Comparison of ENCODE assay signal across 8 mouse cellular contexts in genomic region chr11:117101351-117101921, GRCm38 (mm10). TPM values are rescaled to one million over a fixed set of nuclear protein-coding genes. Genes with fewer than 3 reads are reported as not detected.
DNase-seq lines count a peak whose midpoint lies in the region; ATAC-seq and TF ChIP-seq lines count a peak whose summit lies in the region.

No protein-coding gene starts in this region.

- no peaks in the 10 kb centered on the region for H3K36me3 ChIP-seq in testis, adult 2 months (ENCODE audit: control insufficient read depth, insufficient read depth, low read length)
- no peaks in the 10 kb centered on the region for H3K36me3 ChIP-seq in heart, embryonic 15.5 days
- H3K36me3 ChIP-seq in lung, embryonic 15.5 days = no peaks in the 10 kb centered on the region

- H3K27me3 ChIP-seq in testis, adult 2 months (ENCODE audit: control insufficient read depth, insufficient read depth, low read length) = no peaks in the 10 kb centered on the region
- no peaks in the 10 kb centered on the region for H3K27me3 ChIP-seq in heart, embryonic 15.5 days
- no peaks in the 10 kb centered on the region for H3K27me3 ChIP-seq in lung, embryonic 15.5 days

- no peak overlapping the region for H3K4me3 ChIP-seq in testis, adult 2 months (ENCODE audit: control insufficient read depth, low read depth, low read length)
- H3K4me3 ChIP-seq in heart, embryonic 15.5 days = no peak overlapping the region
- no peak overlapping the region for H3K4me3 ChIP-seq in lung, embryonic 15.5 days

- TF ChIP-seq POLR2A in testis, adult 2 months (IDR thresholded peaks at IDR 0.05; ENCODE audit: control insufficient read depth, low read depth, low read length) = no peak

- DNase-seq in testis, postnatal 14 days (ENCODE audit: low spot score) = no peak
- DNase-seq in thymus, postnatal 0 days (ENCODE audit: low spot score) = no peak
- no peak for DNase-seq in spleen, postnatal 4 days (ENCODE audit: low spot score in 2 of 2)
- DNase-seq in adipocyte (ENCODE audit: low spot score) = no peak

- H3K9me3 ChIP-seq in heart, embryonic 15.5 days (replicated peaks) = no peaks in the 10 kb centered on the region
- H3K9me3 ChIP-seq in lung, embryonic 15.5 days = no peaks in the 10 kb centered on the region

- TF ChIP-seq CTCF in testis, adult 2 months (IDR thresholded peaks at IDR 0.05; ENCODE audit: control insufficient read depth, insufficient read depth, insufficient replicate concordance, low read depth, low read length) = no peak

- H3K9ac ChIP-seq in heart, embryonic 15.5 days = no peak overlapping the region
- no peak overlapping the region for H3K9ac ChIP-seq in lung, embryonic 15.5 days

- WGBS in heart, embryonic 15.5 days = 29% methylated on average over 8 of the region's 8 CpGs
- WGBS in lung, embryonic 15.5 days = 64% methylated on average over 8 of the region's 8 CpGs

- H3K4me2 ChIP-seq in heart, embryonic 15.5 days = no peak overlapping the region; the same call in 1 of the 2 replicates
- no peak overlapping the region for H3K4me2 ChIP-seq in lung, embryonic 15.5 days

- H3K27ac ChIP-seq in testis, adult 2 months (ENCODE audit: control insufficient read depth, insufficient read depth, low read depth, low read length) = peak overlapping the region; percentile 34; the same call in 1 of the 2 replicates
- peak overlapping the region; percentile 90 for H3K27ac ChIP-seq in heart, embryonic 15.5 days
- H3K27ac ChIP-seq in lung, embryonic 15.5 days = peak overlapping the region; percentile 88

- peaks cover 5% of the 10 kb centered on the region for H3K4me1 ChIP-seq in testis, adult 2 months (ENCODE audit: control insufficient read depth, insufficient read depth, low read length)
- peaks cover 56% of the 10 kb centered on the region for H3K4me1 ChIP-seq in heart, embryonic 15.5 days (replicated peaks)
- H3K4me1 ChIP-seq in lung, embryonic 15.5 days = peaks cover 38% of the 10 kb centered on the region

- ATAC-seq in heart, embryonic 15.5 days (replicated peaks; ENCODE audit: insufficient number of reproducible peaks, insufficient read depth, low FRiP score, low read depth) = peak; percentile 76
- ATAC-seq in lung, embryonic 15.5 days (ENCODE audit: borderline replicate concordance, extremely low read depth, low FRiP score, low TSS enrichment) = no peak
- no peak for ATAC-seq in megakaryocyte progenitor cell, adult 5-6 weeks (replicated peaks; ENCODE audit: poor library complexity)

RNA-seq across cellular contexts. Expression of gene Sec14l1, which starts 13.5 kb away (rescaled TPM):
- 133 and 153 TPM in 2 replicates for polyA plus RNA-seq in testis, adult 2 months (2012; rRNA removed)
- 42.1 and 48.8 TPM in 2 replicates for polyA plus RNA-seq in heart, embryonic 15.5 days (2015; fragmentation: Nextera tagmentation; extraction: Ambion mirVana)
- 68.9 and 73.9 TPM in 2 replicates for polyA plus RNA-seq in lung, embryonic 15.5 days (2015; fragmentation: Nextera tagmentation; extraction: Ambion mirVana)
- 35.9 and 37.7 TPM in 2 replicates for polyA plus RNA-seq in thymus, postnatal 0 days (2015; fragmentation: Nextera tagmentation; extraction: Ambion mirVana)
- total RNA-seq in megakaryocyte progenitor cell, adult 5-6 weeks (2015) = 9.8 and 11.7 TPM in 2 replicates
- 11.4 and 12.9 TPM in 2 replicates for total RNA-seq in megakaryocyte progenitor cell, adult 5-6 weeks (2017)

Comparison
In these comparisons a context has a peak if more than half of its experiments do, and no peak if none do; other contexts are left out.
1. H3K27ac ChIP-seq: peak in every context shown above with its lines; median percentile 90 in heart, embryonic 15.5 days; 88 in lung, embryonic 15.5 days; 34 in testis, adult 2 months.